Mouse (Mus musculus): ENCODE measurements around the gene Gm10153. TPM values are rescaled to one million over a fixed set of nuclear protein-coding genes. Genes with fewer than 3 reads are reported as not detected.
"Not testable (repeated sequence)": the region's sequence is repeated elsewhere in the genome, so short reads cannot be mapped to it uniquely, and the experiment has no call there.

The Gm10153 gene
- not detected in 2 replicates for polyA plus RNA-seq (2015; fragmentation: Nextera tagmentation; extraction: Ambion mirVana)

DNA sequence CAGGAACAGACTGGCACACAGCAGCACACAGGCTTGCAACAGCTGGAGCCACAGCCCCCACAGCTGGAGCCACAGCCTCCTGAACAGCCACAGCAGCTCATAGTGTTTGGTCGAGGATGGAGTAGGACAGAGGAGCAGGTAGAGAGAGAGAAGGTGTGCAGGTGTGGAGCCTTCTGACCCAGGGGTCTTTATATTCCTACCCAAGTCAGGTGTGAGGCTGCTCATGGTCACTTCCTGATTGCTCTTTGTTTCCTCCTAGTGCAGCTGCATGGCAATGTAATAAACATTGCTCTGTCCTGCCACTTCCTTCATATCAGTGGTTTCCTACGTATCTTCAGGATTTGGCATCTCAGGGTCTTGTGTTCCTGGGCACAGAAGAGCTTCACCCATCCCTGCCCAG lies at the start of gene Gm10153:
TSS of gene Gm10153 (minus strand) at position 101 of the 400 bp plus-strand sequence.
- no peak within 1 kb of the TSS for H3K27ac ChIP-seq (replicated peaks)
- no peak within 1 kb of the TSS for H3K9ac ChIP-seq
- H3K4me2 ChIP-seq = no peak within 1 kb of the TSS
- no peaks in the 10 kb centered on the region for H3K27me3 ChIP-seq
- no peaks in the 10 kb centered on the region for H3K36me3 ChIP-seq
- no peaks in the 10 kb centered on the region for H3K4me1 ChIP-seq (replicated peaks)
- H3K4me3 ChIP-seq = no peak within 1 kb of the TSS
- ATAC-seq (ENCODE audit: low FRiP score, low read depth) = no peak
- H3K9me3 ChIP-seq = no peaks in the 10 kb centered on the region
- 39% methylated on average over 2 of the region's 2 CpGs for WGBS

DNA sequence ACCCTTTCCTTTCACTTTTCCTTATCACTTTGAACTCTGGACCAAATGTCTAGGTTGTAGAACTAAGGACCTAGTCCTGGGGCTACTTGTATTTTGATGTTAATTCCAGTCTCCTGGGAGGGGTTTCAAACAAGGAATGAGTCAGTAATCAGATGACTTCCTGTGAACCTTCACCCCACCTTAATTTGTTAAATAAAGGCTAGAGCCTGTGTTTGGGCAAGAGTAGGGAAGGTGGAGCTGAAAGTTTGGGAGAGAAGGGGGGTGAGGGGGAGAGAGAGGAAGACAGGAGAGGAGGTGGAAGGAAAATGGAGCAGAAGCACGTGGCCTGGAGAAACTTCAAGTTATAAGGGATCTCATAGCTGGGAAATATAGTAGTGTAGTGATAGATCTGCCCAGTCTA lies 41.4 kb upstream of the Gm10153 start:
- Histone ChIP-seq H3K4me3 (no peak overlapping the region), H3K4me1 (replicated peaks) (no peaks in the 10 kb centered on the region), H3K9ac (no peak overlapping the region), H3K27me3 (no peaks in the 10 kb centered on the region), H3K9me3 (no peaks in the 10 kb centered on the region), H3K36me3 (no peaks in the 10 kb centered on the region), H3K27ac (replicated peaks) (no peak overlapping the region), H3K4me2 (no peak overlapping the region)
- ATAC-seq (ENCODE audit: low FRiP score, low read depth) = no peak
- 26% methylated on average over 1 of the region's 1 CpGs for WGBS

DNA sequence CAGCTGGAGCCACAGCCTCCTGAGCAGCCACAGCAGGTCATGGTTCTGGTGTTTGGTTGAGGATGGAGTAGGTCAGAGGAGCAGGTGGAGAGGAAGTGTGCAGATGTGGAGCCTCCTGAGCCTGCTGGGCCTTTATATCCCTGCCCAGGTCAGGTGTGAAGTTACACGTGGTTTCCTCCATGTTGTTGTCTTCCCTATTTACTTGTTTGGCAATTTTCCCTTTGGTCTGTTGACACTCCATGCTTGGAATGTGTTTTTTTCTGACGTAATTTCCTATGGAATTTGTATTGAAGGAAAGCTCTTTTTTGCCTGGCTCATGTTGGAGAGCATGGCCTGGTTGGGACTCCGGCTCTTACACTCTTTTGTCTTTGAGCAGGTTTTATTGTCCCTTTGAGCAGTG lies 39.7 kb upstream of the Gm10153 start, which contains the start of gene Krtap5-5:
TSS of gene Krtap5-5 (minus strand) at position 101 of the 400 bp plus-strand sequence.
- not testable (repeated sequence) for H3K4me3 ChIP-seq; H3K36me3 ChIP-seq; H3K9ac ChIP-seq; ATAC-seq (ENCODE audit: low FRiP score, low read depth); H3K4me2 ChIP-seq; H3K4me1 ChIP-seq (replicated peaks); H3K27me3 ChIP-seq; H3K9me3 ChIP-seq; H3K27ac ChIP-seq (replicated peaks)
- 59% methylated on average over 3 of the region's 3 CpGs for WGBS

DNA sequence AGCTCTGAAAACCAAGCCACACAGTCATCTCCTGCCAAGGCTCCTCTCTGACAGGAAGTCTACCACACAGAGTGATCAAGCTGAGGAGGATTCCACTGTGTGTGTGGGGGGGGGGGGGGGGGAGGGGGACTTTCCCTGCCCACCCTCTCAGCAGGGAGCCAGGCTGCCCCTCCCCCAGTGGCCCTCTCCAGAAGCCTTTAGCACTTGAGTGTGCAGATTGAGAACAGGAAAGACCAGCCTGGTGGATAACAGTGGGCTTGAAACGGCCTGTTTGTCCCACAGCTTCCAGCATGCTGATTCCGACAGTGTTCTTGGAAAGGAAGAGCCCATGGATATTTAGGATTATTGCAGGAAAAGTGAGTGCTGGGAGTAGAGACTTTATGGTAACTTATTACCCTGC lies 34.3 kb upstream of the Gm10153 start:
- Histone ChIP-seq H3K4me1 (replicated peaks) (no peaks in the 10 kb centered on the region), H3K9me3 (no peaks in the 10 kb centered on the region), H3K36me3 (no peaks in the 10 kb centered on the region), H3K4me2 (no peak overlapping the region), H3K27me3 (no peaks in the 10 kb centered on the region), H3K4me3 (no peak overlapping the region), H3K9ac (no peak overlapping the region), H3K27ac (replicated peaks) (no peak overlapping the region)
- no peak for ATAC-seq (ENCODE audit: low FRiP score, low read depth)
- 59% methylated on average over 2 of the region's 2 CpGs for WGBS

DNA sequence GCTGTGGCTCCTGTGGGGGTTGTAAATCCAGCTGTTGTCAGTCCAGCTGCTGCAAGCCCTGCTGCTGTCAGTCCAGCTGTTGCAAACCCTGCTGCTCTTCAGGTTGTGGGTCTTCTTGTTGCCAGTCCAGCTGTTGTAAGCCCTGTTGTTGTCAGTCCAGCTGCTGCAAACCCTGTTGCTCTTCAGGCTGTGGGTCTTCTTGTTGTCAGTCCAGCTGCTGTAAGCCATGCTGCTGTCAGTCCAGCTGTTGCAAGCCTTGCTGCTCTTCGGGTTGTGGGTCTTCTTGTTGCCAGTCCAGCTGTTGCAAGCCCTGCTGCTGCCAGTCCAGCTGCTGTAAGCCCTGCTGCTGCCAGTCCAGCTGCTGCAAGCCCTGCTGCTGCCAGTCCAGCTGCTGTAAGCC lies 21.9 kb upstream of the Gm10153 start:
- H3K36me3 ChIP-seq; H3K27me3 ChIP-seq; H3K27ac ChIP-seq (replicated peaks); ATAC-seq (ENCODE audit: low FRiP score, low read depth); H3K4me3 ChIP-seq; H3K4me1 ChIP-seq (replicated peaks); H3K9ac ChIP-seq; H3K9me3 ChIP-seq; H3K4me2 ChIP-seq: not testable (repeated sequence)
- WGBS = 71% methylated on average over 1 of the region's 1 CpGs

DNA sequence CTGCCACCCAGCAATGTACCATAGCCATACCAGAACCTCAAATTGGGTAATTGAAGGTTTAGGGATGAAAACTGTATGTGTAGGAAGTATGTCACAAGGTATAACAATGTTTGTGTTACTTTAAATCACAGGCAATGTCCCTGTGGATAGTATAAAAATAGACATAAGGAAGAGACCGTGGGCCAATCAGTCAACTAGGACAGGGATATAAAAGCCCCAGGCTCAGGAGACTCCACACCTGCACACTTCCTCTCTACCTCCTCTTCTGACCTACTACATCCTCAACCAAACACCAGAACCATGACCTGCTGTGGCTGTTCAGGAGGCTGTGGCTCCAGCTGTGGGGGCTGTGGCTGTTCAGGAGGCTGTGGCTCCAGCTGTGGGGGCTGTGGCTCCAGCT lies 21.4 kb upstream of the Gm10153 start, which contains the start of gene Gm7579:
TSS of gene Gm7579 (plus strand) at position 301 of the 400 bp plus-strand sequence.
- no peaks in the 10 kb centered on the region for H3K36me3 ChIP-seq
- no peak within 1 kb of the TSS for H3K9ac ChIP-seq
- no peak within 1 kb of the TSS for H3K4me3 ChIP-seq
- no peak within 1 kb of the TSS for H3K4me2 ChIP-seq
- no peaks in the 10 kb centered on the region for H3K9me3 ChIP-seq
- no peaks in the 10 kb centered on the region for H3K4me1 ChIP-seq (replicated peaks)
- WGBS = 81% methylated on average over 1 of the region's 1 CpGs
- H3K27ac ChIP-seq (replicated peaks) = no peak within 1 kb of the TSS
- H3K27me3 ChIP-seq = no peaks in the 10 kb centered on the region
- no peak for ATAC-seq (ENCODE audit: low FRiP score, low read depth)

DNA sequence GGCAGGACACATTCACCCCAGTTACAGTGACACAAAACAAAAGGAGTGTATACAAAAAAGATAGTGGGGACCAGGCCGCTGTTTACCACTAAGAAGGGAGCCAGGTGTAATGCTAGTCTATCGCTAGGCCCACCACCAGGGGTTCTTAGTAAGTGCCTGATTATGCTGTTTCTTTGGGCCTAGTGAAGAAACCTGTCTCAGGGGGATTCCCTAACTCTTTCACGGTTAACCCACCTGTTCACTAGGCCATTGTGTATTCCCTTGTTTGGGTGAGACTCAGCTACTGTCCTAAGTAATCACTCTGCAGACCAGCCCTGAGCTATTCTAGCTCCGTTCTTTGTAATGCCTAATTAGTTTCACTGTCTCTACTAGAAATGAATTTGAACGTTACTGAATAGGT lies 16.7 kb upstream of the Gm10153 start:
- not testable (repeated sequence) for H3K9ac ChIP-seq; H3K36me3 ChIP-seq; H3K27ac ChIP-seq (replicated peaks); H3K9me3 ChIP-seq; H3K4me2 ChIP-seq; ATAC-seq (ENCODE audit: low FRiP score, low read depth); H3K4me1 ChIP-seq (replicated peaks); H3K27me3 ChIP-seq; H3K4me3 ChIP-seq
- 74% methylated on average over 5 of the region's 5 CpGs for WGBS

DNA sequence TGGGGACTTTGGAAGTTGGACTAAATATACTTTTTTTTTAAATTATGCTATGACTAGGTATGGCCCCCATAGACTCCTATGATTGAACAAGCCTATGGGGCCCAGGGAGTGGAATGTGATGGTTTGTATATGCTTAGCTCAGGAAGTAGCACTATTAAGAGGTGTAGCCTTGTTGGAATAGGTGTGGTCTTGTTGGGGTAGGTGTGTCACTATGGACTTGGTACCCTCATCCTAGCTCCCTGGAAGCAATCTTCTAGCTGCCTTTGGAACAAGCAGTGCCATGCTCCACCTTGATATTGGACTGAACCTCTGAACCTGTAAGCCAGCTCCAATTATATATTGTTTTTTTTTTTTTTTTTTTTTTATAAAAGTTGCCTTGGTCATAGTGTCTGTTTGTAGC lies 15.3 kb upstream of the Gm10153 start:
- H3K36me3 ChIP-seq = no peaks in the 10 kb centered on the region
- ATAC-seq (ENCODE audit: low FRiP score, low read depth) = no peak

DNA sequence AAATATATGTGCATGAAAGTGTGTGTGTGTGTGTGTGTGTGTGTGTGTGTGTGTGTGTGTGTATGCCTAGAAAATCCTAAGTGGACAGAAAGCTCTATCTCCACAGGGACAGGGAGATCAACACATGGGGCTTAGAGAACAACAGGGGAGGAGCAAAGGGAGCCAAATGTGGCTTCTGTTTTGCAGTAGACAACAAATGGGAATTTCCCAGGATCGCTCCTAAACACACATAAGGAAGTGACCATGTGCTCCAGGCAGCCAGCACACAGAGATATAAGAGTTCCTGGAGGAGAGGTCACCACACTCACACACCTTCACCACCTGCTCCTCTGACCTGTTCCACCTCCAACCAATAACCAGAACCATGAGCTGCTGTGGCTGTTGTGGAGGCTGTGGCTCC lies 10.9 kb upstream of the Gm10153 start, which contains the start of gene Krtap5-3:
TSS of gene Krtap5-3 (plus strand) at position 301 of the 400 bp plus-strand sequence.
- Histone ChIP-seq H3K36me3 (no peaks in the 10 kb centered on the region), H3K9me3 (no peaks in the 10 kb centered on the region), H3K9ac (no peak within 1 kb of the TSS), H3K27ac (replicated peaks) (no peak within 1 kb of the TSS), H3K27me3 (no peaks in the 10 kb centered on the region), H3K4me1 (replicated peaks) (no peaks in the 10 kb centered on the region), H3K4me2 (no peak within 1 kb of the TSS), H3K4me3 (no peak within 1 kb of the TSS)
- 89% methylated on average over 1 of the region's 1 CpGs for WGBS
- no peak for ATAC-seq (ENCODE audit: low FRiP score, low read depth)

More for the DNA sequence above, 15.3 kb upstream of the Gm10153 start:
- Histone ChIP-seq H3K4me1 (replicated peaks) (no peaks in the 10 kb centered on the region), H3K9ac (no peak overlapping the region), H3K4me2 (no peak overlapping the region), H3K27ac (replicated peaks) (no peak overlapping the region), H3K4me3 (no peak overlapping the region), H3K27me3 (no peaks in the 10 kb centered on the region), H3K9me3 (no peaks in the 10 kb centered on the region)

DNA sequence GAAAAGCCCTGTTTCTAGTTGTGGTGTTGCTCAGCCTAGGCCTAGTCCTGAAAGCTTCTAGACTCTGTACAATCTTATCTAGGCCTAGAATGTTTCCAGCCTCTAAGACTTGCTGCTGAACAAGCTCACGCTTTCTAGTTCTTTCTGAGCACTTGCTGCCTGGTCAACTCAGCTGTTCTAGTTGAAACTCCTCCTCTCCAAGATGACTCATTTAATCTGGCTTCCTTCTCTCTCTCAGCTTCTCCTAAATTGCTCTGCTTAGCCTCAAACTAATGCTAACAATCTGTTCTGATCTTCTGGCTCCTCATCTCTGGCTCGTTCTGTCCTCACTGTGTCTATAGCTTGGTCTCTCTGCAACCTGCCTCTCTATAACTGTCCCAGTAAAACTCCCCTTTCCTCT lies 8.6 kb upstream of the Gm10153 start:
- Histone ChIP-seq H3K4me3 (no peak overlapping the region), H3K9ac (no peak overlapping the region), H3K27me3 (no peaks in the 10 kb centered on the region), H3K36me3 (no peaks in the 10 kb centered on the region), H3K4me1 (replicated peaks) (no peaks in the 10 kb centered on the region), H3K4me2 (no peak overlapping the region), H3K9me3 (no peaks in the 10 kb centered on the region), H3K27ac (replicated peaks) (no peak overlapping the region)
- 85% methylated on average over 2 of the region's 2 CpGs for WGBS
- ATAC-seq (ENCODE audit: low FRiP score, low read depth) = no peak

DNA sequence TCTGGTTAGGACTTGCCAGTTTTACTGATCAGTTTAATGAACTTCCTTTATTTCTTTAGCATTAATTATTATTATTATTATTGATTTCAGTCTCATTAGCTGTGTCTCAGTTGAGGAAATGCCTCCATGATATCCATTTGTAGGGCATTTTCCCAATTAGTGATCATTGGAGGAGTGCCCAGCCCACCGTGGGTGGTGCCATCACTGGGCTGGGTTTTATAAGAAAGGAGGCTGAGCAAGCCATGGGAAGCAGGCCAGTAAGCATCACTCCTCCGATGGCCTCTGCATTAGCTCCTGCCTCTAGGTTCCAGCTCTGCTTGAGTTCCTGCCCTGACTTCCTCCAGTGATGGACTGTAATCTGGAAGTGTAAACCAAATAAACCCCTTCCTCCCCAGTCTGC lies 2.0 kb downstream of the Gm10153 start:
- H3K9me3 ChIP-seq = no peaks in the 10 kb centered on the region
- H3K36me3 ChIP-seq = no peaks in the 10 kb centered on the region
- H3K4me2 ChIP-seq = no peak overlapping the region
- H3K4me1 ChIP-seq (replicated peaks) = no peaks in the 10 kb centered on the region
- no peaks in the 10 kb centered on the region for H3K27me3 ChIP-seq
- H3K4me3 ChIP-seq = no peak overlapping the region
- 75% methylated on average over 2 of the region's 2 CpGs for WGBS
- H3K9ac ChIP-seq = no peak overlapping the region
- no peak for ATAC-seq (ENCODE audit: low FRiP score, low read depth)
- no peak overlapping the region for H3K27ac ChIP-seq (replicated peaks)

DNA sequence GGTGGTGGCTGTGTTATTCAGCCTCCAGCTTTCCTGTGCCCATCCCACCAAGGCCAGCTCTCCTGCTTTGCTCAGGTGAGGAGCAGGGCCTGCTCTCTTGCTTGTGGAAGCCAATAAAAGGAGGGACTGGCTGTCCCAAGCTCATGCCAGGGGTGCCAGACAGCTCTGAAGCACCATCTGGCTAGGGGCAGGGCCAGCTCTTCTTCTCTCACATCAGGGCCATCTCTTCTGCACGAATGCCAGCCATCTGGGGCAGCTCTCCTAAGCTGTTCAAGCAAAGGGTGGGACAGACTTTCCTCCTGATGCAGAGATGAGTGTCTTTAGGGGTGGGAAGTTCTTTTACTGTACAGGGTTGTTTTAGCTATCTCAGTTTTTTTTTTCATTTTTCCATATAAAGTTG lies 9.2 kb downstream of the Gm10153 start:
- ATAC-seq (ENCODE audit: low FRiP score, low read depth) = no peak
- no peaks in the 10 kb centered on the region for H3K36me3 ChIP-seq
- 27% methylated on average over 1 of the region's 1 CpGs for WGBS
- no peak overlapping the region for H3K27ac ChIP-seq (replicated peaks)
- H3K9me3 ChIP-seq = no peaks in the 10 kb centered on the region
- no peak overlapping the region for H3K4me3 ChIP-seq
- H3K9ac ChIP-seq = no peak overlapping the region
- no peaks in the 10 kb centered on the region for H3K4me1 ChIP-seq (replicated peaks)
- no peak overlapping the region for H3K4me2 ChIP-seq
- H3K27me3 ChIP-seq = no peaks in the 10 kb centered on the region

DNA sequence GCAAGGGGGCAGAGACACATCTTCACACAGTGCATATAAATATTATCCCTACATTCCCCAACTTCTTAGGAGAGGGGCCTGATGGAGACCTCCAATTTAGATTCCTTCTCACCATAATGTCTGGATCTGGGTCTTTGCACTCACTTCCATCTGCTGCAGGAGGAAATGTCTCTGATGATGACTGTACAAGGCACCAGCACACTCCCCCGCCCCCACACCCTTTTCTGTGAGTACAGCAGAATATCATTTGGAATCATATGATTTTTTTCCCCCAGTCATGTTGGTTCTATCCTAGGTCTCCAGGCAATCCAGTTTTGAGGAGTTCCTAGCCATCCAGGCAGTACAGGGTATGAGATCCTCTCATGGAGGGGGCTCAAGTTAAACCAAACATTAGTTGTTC lies 11.5 kb downstream of the Gm10153 start:
- Histone ChIP-seq H3K9ac (no peak overlapping the region), H3K9me3 (no peaks in the 10 kb centered on the region), H3K27me3 (no peaks in the 10 kb centered on the region), H3K27ac (replicated peaks) (no peak overlapping the region), H3K4me2 (no peak overlapping the region), H3K36me3 (no peaks in the 10 kb centered on the region), H3K4me3 (no peak overlapping the region), H3K4me1 (replicated peaks) (no peaks in the 10 kb centered on the region)
- ATAC-seq (ENCODE audit: low FRiP score, low read depth) = no peak
- 84% methylated on average over 1 of the region's 1 CpGs for WGBS

Data from hindbrain, embryonic 15.5 days (tissue).